Mouse (Mus musculus) heart, adult 8-10 months (tissue): ENCODE measurements around the gene Psmd2. TPM values are rescaled to one million over a fixed set of nuclear protein-coding genes. Genes with fewer than 3 reads are reported as not detected.
"Not testable (repeated sequence)": the region's sequence is repeated elsewhere in the genome, so short reads cannot be mapped to it uniquely, and the experiment has no call there.

Source experiments
- DNase-seq: peaks from one replicate; pipeline ENCODE4 v3.0.0; 2022; ENCODE audit warnings: low spot score
- total RNA-seq, 4 experiments: library from RNA; stranded (reverse); gene quantifications; 2 replicates each; pipeline ENCODE4 v1.2.4; 2022

The Psmd2 gene
- total RNA-seq, 4 experiments from 2014 or later, result 198 to 209 (median 203) TPM

- no peak for DNase-seq
These were observed 6.2 kb downstream of the Psmd2 start for GRCm38 (mm10) chr16:20657661-20658060.

GRCm38 (mm10) chr16:20668013-20668412 is 16.6 kb downstream of the Psmd2 start, which contains the start of gene Eif4g1:
Gene Eif4g1, plus strand, starts transcription at chr16:20668313.
- DNase-seq, result not testable (repeated sequence)

GRCm38 (mm10) chr16:20670291-20670690 is 18.8 kb downstream of the Psmd2 start:
- no peak for DNase-seq

GRCm38 (mm10) chr16:20671886-20672285 is 20.4 kb downstream of the Psmd2 start:
- no peak for DNase-seq

GRCm38 (mm10) chr16:20672500-20672902 is 21.0 kb downstream of the Psmd2 start:
- DNase-seq, result peak; percentile 95

GRCm38 (mm10) chr16:20672965-20673705 is 21.7 kb downstream of the Psmd2 start:
- peak; percentile 48 for DNase-seq

GRCm38 (mm10) chr16:20673706-20674303 is 22.4 kb downstream of the Psmd2 start:
- no peak for DNase-seq

GRCm38 (mm10) chr16:20675213-20675612 is 23.8 kb downstream of the Psmd2 start:
- DNase-seq, result no peak

- no peak for DNase-seq
These were observed 25.2 kb downstream of the Psmd2 start for GRCm38 (mm10) chr16:20676702-20677101.

GRCm38 (mm10) chr16:20677380-20677779 is 25.9 kb downstream of the Psmd2 start:
- DNase-seq, result no peak

GRCm38 (mm10) chr16:20677974-20678675 is 26.7 kb downstream of the Psmd2 start:
- peak; percentile 81 for DNase-seq

- no peak for DNase-seq
These were observed 39.3 kb downstream of the Psmd2 start for GRCm38 (mm10) chr16:20690774-20691173.

GRCm38 (mm10) chr16:20691617-20692016 is 40.2 kb downstream of the Psmd2 start:
- no peak for DNase-seq

- no peak for DNase-seq
These were observed 41.0 kb downstream of the Psmd2 start for GRCm38 (mm10) chr16:20692241-20692965.

- peak; percentile 91 for DNase-seq
These were observed 41.8 kb downstream of the Psmd2 start, which contains the start of gene Fam131a for GRCm38 (mm10) chr16:20693111-20693701. Gene Fam131a, plus strand, starts transcription at chr16:20693241.

- peak; percentile 66 for DNase-seq
These were observed 43.3 kb downstream of the Psmd2 start for GRCm38 (mm10) chr16:20694781-20695180.

GRCm38 (mm10) chr16:20695622-20696323 is 44.3 kb downstream of the Psmd2 start:
- DNase-seq, result peak; percentile 87

- DNase-seq, result no peak
These were observed 47.8 kb downstream of the Psmd2 start for GRCm38 (mm10) chr16:20699266-20699665.

GRCm38 (mm10) chr16:20700036-20700435 is 48.6 kb downstream of the Psmd2 start:
- no peak for DNase-seq

GRCm38 (mm10) chr16:20701316-20701715 is 49.9 kb downstream of the Psmd2 start:
- no peak for DNase-seq
